Mouse (Mus musculus) CH12F3 (cell line): Measurements from ENCODE around the gene Ndufaf8.

Experiments
- in situ Hi-C: fragments of 300-500 bp; cut with MboI; formaldehyde crosslinking; loops from 2 replicates; pipeline ENCODE4 v1.14.3; 2020; ENCODE audit warnings: low sequenced_read_pairs

The Ndufaf8 gene

DNA sequence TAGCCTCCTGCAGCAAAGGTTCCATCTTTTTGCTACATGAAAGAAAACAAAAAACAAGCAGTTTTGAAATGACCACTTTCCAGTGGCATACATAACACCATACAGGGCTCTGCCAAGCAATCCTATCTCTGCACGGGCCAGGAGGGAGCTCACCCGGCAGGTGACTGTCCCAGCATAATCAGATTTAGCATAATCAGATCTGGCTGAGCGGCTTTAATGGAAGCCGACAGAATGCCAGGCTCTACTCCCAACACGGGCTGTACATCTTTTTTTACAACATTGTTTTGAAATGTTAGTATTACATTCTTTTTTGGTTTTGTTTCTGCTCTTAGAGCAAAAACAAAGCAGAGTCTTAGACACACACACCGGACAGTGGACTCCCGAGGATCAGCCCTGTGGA lies 30.6 kb downstream of the Ndufaf8 start:
- in situ Hi-C loops = no loop called here

DNA sequence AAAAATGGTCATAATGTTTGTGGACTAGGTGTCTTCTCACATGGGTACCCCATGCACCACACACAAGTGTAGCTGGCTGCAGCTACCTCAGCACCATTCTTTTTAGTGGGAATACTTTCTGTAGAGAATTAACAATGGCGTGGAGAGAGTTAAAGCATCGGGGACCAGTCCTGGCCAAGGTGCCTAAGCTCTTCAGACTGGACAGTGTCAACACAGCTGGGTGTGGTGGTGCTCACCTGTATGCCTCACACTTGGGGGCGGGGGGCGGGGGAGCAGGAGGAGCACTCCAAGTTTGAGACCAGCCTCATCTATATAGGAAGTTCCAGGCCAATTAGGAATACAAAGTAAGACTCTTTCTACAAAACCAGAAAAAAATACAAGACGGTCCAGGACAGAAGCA lies 35.4 kb downstream of the Ndufaf8 start:
- in situ Hi-C loops = no loop called here

DNA sequence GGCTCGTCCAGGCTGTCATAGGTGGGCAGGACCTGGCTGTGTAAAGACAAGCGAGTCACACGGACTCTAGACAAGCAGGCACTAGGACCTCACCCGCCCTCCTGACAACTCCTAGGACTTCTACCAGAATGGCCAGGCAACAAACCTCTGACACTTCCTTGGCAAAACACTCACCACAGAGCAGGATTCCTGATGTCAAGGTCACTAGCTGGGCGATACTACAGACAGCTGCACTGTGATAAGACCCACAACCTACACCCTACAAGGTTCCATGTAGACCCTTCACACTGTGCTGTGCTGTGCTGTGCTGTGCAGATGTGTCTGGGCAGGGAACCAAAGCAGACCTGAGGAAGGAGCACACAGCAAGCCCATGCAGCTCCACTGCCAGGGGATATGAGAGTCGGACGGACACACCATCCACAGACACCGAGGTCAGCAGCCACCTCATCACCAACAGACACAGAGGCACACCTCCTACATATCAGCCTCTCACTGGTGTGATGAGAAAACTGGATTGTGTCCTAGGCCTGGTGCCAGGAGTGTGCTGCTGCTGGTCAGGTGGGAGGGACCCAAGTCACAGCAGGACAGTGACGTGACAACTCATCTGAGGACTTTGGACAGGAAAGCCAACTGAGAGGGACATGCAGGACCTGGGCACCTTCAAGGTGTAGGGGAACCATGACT lies 36.3 kb downstream of the Ndufaf8 start:
- in situ Hi-C loops = no loop called here

DNA sequence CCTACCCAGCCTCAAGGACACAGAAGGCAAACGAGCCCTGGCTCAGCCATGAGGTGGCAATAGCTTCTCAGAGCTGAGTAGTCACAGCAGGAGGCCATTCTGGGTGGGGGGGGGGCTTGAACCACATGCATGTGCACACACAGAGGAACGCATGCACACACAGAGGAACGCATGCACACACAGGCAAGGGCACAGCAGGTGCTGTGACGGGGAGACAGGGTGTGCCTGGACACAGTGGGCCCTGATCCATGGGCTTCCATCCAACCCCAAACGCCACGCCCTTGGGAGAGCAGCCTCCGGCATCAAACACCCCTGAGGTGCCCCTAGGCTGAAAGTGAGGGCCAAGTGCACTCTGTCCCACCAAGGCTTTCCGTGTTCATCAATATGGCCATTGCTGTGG lies 37.5 kb downstream of the Ndufaf8 start:
- in situ Hi-C loops = no loop called here

DNA sequence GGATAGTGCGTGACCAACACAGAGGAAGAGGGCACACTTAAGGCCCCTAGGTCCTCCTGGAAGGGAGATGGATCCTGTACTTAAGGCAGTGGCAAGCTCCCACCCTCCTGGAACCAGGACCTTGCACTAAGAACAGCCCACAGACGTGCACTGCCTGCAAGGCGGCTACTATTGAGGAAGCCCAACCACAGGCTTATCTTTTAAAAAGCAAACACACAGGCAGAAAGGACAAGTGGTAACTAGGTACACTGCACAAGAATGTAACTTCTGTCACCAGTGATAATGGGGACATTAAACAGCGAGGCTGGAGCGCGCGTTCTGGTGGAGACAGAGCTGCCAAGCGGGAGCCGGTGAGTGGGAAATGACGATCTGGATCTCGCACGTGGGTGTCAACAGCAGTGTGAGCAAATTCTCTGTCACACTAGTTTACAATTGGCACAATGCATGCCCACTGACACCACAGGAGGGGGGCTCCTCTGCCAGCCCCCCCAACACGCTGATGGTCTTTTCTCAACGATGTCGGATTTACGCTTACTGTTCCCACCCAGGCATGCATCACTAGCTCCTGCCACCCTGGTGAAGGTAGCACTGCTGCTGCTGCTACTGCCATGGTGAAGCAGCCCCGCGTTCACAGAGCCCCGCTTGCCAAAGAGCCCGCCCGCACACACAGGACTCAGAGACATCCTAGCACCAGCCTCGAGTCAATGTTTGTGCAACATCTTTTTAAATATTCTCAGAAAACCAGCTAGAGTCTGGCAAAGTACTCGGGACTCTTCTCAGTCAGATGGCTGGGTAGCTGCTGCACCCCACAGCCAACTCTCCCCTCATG lies 38.3 kb downstream of the Ndufaf8 start:
- in situ Hi-C loops = no loop called here

DNA sequence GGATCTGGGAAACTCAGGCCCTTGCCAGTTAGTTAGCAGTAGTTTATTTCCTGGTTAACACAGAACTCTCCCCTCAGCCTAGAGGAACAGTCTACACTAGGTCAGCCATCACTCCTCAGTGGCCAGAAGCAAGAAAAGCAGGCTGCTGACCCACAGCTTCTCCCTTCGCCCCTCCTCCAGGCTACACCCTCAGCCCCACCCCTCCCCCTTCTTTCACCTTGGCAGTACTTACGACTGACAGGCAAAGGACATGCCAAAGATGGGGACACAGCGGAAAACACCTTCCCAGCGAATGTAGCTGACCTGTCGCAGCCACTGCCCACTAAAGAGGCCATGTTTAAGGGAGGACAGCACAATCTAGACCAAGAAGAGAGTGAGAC lies 38.9 kb downstream of the Ndufaf8 start:
- in situ Hi-C loops = no loop called here

DNA sequence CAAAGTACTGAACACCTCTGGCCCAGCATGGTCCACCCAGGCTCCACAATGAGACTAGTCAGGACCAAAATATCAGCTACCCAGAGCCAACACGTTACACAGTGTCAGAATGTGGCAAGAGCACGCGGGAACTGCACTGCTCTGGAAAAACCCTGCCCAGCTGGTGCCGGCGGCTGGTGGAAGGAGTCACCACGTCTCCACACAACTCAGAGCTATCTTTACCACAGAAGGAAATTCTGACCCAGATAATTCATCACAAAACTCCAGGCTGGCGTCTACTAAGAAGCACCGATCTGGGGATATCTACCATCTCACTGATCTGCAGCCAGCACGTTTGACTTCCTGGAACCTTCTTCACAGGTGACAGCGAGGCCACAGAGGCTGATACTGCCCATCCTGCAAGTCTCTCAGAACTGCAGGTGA lies 40.6 kb downstream of the Ndufaf8 start:
- in situ Hi-C loops = no loop called here

DNA sequence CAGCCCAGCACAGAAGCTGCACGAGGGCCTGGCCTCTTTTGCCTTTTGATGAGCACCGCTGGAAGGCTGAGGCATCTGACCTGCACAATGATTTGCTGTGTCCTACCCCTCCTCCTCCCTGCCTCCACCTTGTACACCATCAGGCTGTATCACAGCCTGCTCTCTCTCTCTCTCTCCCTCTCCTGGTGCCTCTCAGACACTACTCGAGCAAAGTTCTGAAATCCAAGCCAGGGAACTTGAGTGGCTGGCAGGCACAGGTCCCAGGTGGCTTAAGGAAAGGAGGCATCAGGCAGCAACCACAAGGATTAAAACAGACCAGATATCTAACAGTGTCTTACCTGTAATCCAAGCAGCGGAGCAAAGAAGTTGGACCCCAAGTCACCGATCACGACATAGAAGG lies 41.5 kb downstream of the Ndufaf8 start:
- in situ Hi-C loops = no loop called here

DNA sequence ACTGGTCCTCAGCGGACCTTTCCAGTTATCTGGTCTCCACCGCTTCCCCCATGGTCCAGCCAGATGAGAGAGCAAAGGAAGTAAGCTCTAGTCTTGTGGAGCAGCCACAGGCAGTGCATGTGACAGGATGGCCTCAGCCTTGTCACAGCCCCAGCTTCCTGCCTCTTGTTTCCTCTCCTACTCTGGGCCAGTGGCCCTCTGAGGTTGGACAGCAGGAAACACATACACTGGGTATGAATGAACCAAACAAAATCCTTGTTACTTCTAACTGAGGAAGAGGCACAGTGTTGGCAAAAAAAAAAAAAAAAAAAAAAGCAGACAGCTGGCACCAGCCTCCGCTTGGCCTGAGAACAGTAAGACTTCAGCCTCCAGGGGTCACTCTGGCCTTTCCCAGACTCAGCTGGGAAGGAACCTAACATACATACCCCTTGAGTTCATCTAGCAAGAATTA lies 43.9 kb downstream of the Ndufaf8 start:
- in situ Hi-C loops = no loop called here

DNA sequence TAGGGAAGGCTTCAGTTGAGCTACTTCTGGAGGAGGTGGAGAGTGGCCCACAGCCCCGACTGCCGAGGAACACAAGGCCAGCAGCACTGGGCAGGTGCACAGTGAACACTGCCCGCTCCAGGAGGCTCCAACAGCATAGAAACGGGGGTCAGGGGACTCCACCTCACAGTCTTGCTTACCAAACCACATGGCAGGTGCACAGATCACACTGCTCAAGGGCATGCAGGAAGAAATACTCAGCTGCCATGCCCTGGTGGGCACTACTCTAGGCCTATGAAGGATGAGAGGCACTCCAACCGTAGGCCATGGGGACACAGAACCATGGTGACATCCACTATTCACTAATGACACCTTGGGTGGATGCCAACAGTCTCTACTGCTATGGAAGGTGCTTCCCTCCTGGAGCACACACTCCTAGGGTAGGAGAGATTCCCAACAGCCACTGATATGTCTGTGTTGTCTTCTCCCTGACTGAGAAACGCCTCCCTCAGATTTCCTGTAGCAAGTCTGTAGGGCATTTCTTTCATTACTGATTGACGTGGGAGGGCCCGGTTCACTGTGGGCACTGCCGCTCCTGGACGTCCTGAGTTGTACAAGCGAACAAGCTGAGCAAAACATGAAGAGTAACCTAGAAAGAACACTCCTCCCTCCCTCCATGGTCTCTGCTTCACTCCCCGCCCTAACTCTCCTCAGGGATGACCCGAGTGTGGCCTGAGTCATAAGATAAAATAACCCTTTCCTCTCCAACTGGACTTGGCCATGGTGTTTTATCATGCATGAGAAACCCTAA lies 45.2 kb downstream of the Ndufaf8 start:
- in situ Hi-C loops = no loop called here

DNA sequence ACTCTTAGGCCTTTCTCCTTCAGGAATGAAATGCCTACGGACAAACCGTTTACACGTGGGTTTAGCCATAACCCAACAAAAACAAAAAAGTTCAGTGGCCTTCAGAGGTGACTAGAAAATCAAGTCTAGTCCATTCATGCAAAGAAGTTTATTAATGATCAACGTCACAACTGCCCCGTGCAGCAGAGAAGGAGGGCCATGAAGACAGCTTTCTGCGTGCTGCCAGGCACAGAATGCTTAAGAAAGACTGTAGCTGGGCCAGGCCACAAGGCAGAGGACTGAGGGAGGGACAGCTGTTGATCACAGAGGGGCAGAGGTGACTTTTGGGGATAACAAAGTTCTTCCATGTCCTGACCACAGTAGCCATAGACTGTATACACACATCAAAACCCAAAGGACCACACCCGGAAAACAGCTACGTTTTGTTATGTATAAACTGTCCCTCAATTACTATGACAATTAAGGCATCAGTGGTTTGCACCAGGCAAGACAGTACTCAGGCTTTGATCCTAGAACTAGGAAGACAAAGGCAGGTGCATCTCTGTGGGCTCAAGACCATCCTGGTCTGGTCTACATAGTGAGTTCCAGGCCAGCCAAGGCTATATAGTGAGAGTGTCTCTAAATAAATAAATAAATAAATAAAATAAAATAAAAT lies 49.6 kb downstream of the Ndufaf8 start:
- in situ Hi-C loops = no loop called here

DNA sequence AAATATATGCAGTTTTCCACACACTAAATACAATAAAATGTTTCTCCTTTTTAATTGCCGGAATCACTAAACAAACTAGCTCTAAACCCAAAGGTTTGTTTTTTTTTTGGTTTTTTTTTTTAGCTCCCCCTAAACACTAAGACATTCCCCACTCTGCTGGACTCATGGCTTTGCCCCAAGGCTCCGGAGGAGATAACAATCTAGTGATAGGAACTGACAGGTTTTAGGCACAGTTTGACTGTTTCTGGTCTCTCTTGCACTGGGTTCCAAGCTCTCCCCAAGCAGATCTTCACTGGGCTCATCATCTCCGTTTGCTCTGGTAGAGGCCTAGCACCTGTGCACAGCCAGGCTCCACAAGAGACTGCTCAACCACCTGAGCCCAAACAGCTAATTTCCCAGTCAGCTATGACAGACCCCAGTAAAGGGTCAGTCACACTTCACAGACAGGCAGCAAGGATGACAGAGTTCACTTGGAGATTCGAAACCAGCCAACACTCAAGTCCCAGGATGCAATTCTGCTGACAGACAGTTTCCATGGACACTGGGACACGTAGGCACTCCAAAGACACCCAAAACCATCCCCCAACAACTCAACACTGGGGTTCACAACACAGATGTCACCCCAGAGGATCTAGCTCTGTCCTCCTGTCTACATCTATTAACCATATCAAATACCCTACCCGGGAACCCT lies 50.9 kb downstream of the Ndufaf8 start:
- in situ Hi-C loops = no loop called here
